Mouse (Mus musculus) liver, embryonic 16.5 days (tissue): Measurements from ENCODE around the gene Ppat. TPM values are rescaled to one million over a fixed set of nuclear protein-coding genes. Genes with fewer than 3 reads are reported as not detected.

Experiments used
- ATAC-seq: fragments of 200-750 bp; cut with Nextera tagmentation; 2 replicates; pipeline ENCODE4 v1.8.0; 2017; ENCODE audit warnings: low read depth, mild to moderate bottlenecking, moderate number of reproducible peaks, moderate library complexity
- H3K27ac ChIP-seq: fragments of 300-500 bp; sonication (generic); 2 replicates; pipeline ENCODE4 v1.5.1; 2014; ENCODE audit warnings: mild to moderate bottlenecking, low read length
- H3K27me3 ChIP-seq: fragments of 300-500 bp; sonication (generic); 2 replicates; pipeline ENCODE4 v1.6.1; 2014; ENCODE audit warnings: low read depth, low read length, mixed read lengths; ENCODE audit not compliant: control insufficient read depth, insufficient read depth
- H3K36me3 ChIP-seq: fragments of 300-500 bp; sonication (generic); 2 replicates; pipeline ENCODE4 v1.6.1; 2014; ENCODE audit warnings: mild to moderate bottlenecking; ENCODE audit not compliant: control insufficient read depth, insufficient read depth
- H3K4me1 ChIP-seq: fragments of 300-500 bp; sonication (generic); 2 replicates; pipeline ENCODE4 v1.6.1; 2014; ENCODE audit warnings: low read depth, low read length, mixed read lengths; ENCODE audit not compliant: control insufficient read depth
- H3K4me2 ChIP-seq: fragments of 300-500 bp; sonication (generic); 2 replicates; pipeline ENCODE4 v1.6.1; 2014; ENCODE audit warnings: low read depth, low read length, mixed read lengths
- H3K4me3 ChIP-seq: fragments of 300-500 bp; sonication (generic); 2 replicates; pipeline ENCODE4 v1.5.1; 2014; ENCODE audit warnings: low read depth, mild to moderate bottlenecking, low read length
- H3K9ac ChIP-seq: fragments of 300-500 bp; sonication (generic); 2 replicates; pipeline ENCODE4 v1.6.1; 2014; ENCODE audit warnings: low read depth, low read length
- H3K9me3 ChIP-seq: fragments of 300-500 bp; sonication (generic); replicated peaks from 2 replicates; pipeline ENCODE4 v1.6.1; 2016; ENCODE audit warnings: low read length; ENCODE audit not compliant: control insufficient read depth
- WGBS: fragments of 180-500 bp; shearing (Covaris S2); extraction: QIAGEN DNeasy Blood & Tissue Kit; methylation state at CpG from one replicate; pipeline ENCODE4 v1.1.7; 2014; ENCODE audit not compliant: insufficient replicate concordance; 5-methylcytosine and 5-hydroxymethylcytosine counted together
- polyA plus RNA-seq: library from polyadenylated mRNA; unstranded; fragments of >200 nt; fragmentation: Nextera tagmentation; extraction: Ambion mirVana; gene quantifications from 2 replicates; pipeline ENCODE4 v1.2.1, GENCODE M21; 2015

The Ppat gene
- polyA plus RNA-seq, 1 experiment from 2014 or later: 18.0 TPM

- no peaks in the 10 kb centered on the region for H3K9me3 ChIP-seq
- WGBS: 9% methylated on average over 3 of the region's 3 CpGs
- ATAC-seq: no peak
- peak overlapping the region; percentile 88 for H3K4me2 ChIP-seq
- peak overlapping the region; percentile 93 for H3K27ac ChIP-seq
- peak overlapping the region; percentile 96 for H3K9ac ChIP-seq
- H3K4me3 ChIP-seq: peak overlapping the region; percentile 92
- H3K36me3 ChIP-seq: no peaks in the 10 kb centered on the region
- no peaks in the 10 kb centered on the region for H3K27me3 ChIP-seq
- peaks cover 12% of the 10 kb centered on the region for H3K4me1 ChIP-seq
Measured at GRCm38 (mm10) chr5:76906155-76906499, 45.3 kb downstream of the Ppat start.

- ATAC-seq: peak; percentile 97
- Histone ChIP-seq H3K36me3 (no peaks in the 10 kb centered on the region), H3K9ac (peak within 1 kb of the TSS; percentile 96), H3K4me3 (peak within 1 kb of the TSS; percentile 92), H3K27me3 (no peaks in the 10 kb centered on the region), H3K4me2 (peak within 1 kb of the TSS; percentile 88), H3K27ac (peak within 1 kb of the TSS; percentile 93), H3K4me1 (peaks cover 12% of the 10 kb centered on the region), H3K9me3 (no peaks in the 10 kb centered on the region)
- under 1% methylated on average over 47 of the region's 47 CpGs for WGBS
Measured at GRCm38 (mm10) chr5:76905405-76906154, 45.8 kb downstream of the Ppat start, which contains the start of gene Aasdh. Gene Aasdh (minus strand): TSS chr5:76905514.

- H3K9me3 ChIP-seq: no peaks in the 10 kb centered on the region
- no peaks in the 10 kb centered on the region for H3K36me3 ChIP-seq
- H3K4me3 ChIP-seq: peak overlapping the region; percentile 92
- peak; percentile 32 for ATAC-seq
- H3K4me1 ChIP-seq: peaks cover 12% of the 10 kb centered on the region
- peak overlapping the region; percentile 88 for H3K4me2 ChIP-seq
- peak overlapping the region; percentile 93 for H3K27ac ChIP-seq
- no peaks in the 10 kb centered on the region for H3K27me3 ChIP-seq
- WGBS: 1% methylated on average over 19 of the region's 19 CpGs
- peak overlapping the region; percentile 96 for H3K9ac ChIP-seq
Measured at GRCm38 (mm10) chr5:76904713-76905404, 46.5 kb downstream of the Ppat start.

- no peak for ATAC-seq
- H3K9me3 ChIP-seq: no peaks in the 10 kb centered on the region
- no peak overlapping the region for H3K27ac ChIP-seq
Measured at GRCm38 (mm10) chr5:76902131-76902530, 49.2 kb downstream of the Ppat start.

GRCm38 (mm10) chr5:76893084-76893483 lies 58.3 kb downstream of the Ppat start:
- Histone ChIP-seq H3K4me2 (no peak overlapping the region), H3K27ac (no peak overlapping the region), H3K36me3 (no peaks in the 10 kb centered on the region; the same call in 1 of the 2 replicates), H3K4me1 (no peaks in the 10 kb centered on the region), H3K9ac (no peak overlapping the region), H3K9me3 (no peaks in the 10 kb centered on the region), H3K27me3 (no peaks in the 10 kb centered on the region), H3K4me3 (no peak overlapping the region)
- WGBS: 70% methylated on average over 2 of the region's 2 CpGs
- no peak for ATAC-seq

More at GRCm38 (mm10) chr5:76902131-76902530, 49.2 kb downstream of the Ppat start:
- Histone ChIP-seq H3K4me2 (no peak overlapping the region), H3K27me3 (no peaks in the 10 kb centered on the region), H3K4me1 (peaks cover 12% of the 10 kb centered on the region), H3K4me3 (no peak overlapping the region), H3K36me3 (no peaks in the 10 kb centered on the region), H3K9ac (no peak overlapping the region)
- 30% methylated on average over 4 of the region's 4 CpGs for WGBS

GRCm38 (mm10) chr5:76892608-76893007 lies 58.8 kb downstream of the Ppat start:
- H3K4me1 ChIP-seq: no peaks in the 10 kb centered on the region
- H3K4me2 ChIP-seq: no peak overlapping the region
- H3K9ac ChIP-seq: no peak overlapping the region
- no peak for ATAC-seq
- 40% methylated on average over 2 of the region's 2 CpGs for WGBS
- H3K36me3 ChIP-seq: no peaks in the 10 kb centered on the region; the same call in 1 of the 2 replicates
- no peak overlapping the region for H3K4me3 ChIP-seq
- no peak overlapping the region for H3K27ac ChIP-seq
- no peaks in the 10 kb centered on the region for H3K27me3 ChIP-seq
- H3K9me3 ChIP-seq: no peaks in the 10 kb centered on the region

GRCm38 (mm10) chr5:76887011-76887410 lies 64.4 kb downstream of the Ppat start:
- H3K4me1 ChIP-seq: no peaks in the 10 kb centered on the region
- WGBS: 72% methylated on average over 2 of the region's 2 CpGs
- no peaks in the 10 kb centered on the region for H3K27me3 ChIP-seq
- no peak overlapping the region for H3K4me3 ChIP-seq
- no peak overlapping the region for H3K27ac ChIP-seq
- H3K9ac ChIP-seq: no peak overlapping the region
- H3K36me3 ChIP-seq: no peaks in the 10 kb centered on the region; the same call in 1 of the 2 replicates
- no peak for ATAC-seq
- no peak overlapping the region for H3K4me2 ChIP-seq
- no peaks in the 10 kb centered on the region for H3K9me3 ChIP-seq

- Histone ChIP-seq H3K27ac (no peak overlapping the region), H3K4me3 (no peak overlapping the region), H3K9me3 (no peaks in the 10 kb centered on the region), H3K27me3 (no peaks in the 10 kb centered on the region), H3K4me2 (no peak overlapping the region), H3K4me1 (no peaks in the 10 kb centered on the region), H3K9ac (no peak overlapping the region), H3K36me3 (no peaks in the 10 kb centered on the region; the same call in 1 of the 2 replicates)
- no peak for ATAC-seq
- 82% methylated on average over 1 of the region's 1 CpGs for WGBS
Measured at GRCm38 (mm10) chr5:76884107-76884506, 67.3 kb downstream of the Ppat start.
